Mouse (Mus musculus): ENCODE results near the gene Pde6h. TPM values are rescaled to one million over a fixed set of nuclear protein-coding genes. Genes with fewer than 3 reads are reported as not detected.

The Pde6h gene
- total and polyA plus RNA-seq, 3 experiments: 0.08 TPM; not detected in 2

DNA sequence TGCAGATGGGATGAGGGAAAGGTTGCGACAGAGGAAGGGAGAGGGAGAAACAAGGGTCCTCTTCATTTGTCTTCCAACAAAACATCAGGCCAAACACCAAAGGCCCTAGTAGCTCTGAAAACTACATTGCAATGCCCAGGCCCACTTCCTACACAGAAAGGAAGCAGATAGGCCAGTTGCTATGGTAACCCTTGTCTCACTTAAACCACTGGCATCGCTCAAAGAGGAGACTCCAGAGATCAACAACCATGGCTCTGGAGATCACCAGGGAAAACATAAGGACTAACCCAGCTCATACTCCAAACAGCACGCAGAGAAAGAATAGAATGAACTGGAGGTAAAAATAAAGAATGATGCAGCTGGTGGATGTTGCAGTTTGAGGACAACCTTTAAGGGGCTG, 11.6 kb downstream of the Pde6h start:
- Histone ChIP-seq H3K79me2 (ENCODE audit: control insufficient read depth, insufficient read depth, low read length, poor library complexity) (peaks cover 21% of the 10 kb centered on the region), H3K9me3 (replicated peaks; ENCODE audit: insufficient read depth, low read length) (no peaks in the 10 kb centered on the region), H3K9ac (ENCODE audit: control insufficient read depth, low read depth, low read length, poor library complexity, severe bottlenecking) (no peak overlapping the region), H3K4me1 (ENCODE audit: control insufficient read depth in 1 of 2, insufficient read depth in 2 of 2, low read length in 2 of 2) (peaks cover 19 to 42% of the 10 kb centered on the region in 2 experiments), H3K4me3 (ENCODE audit: control insufficient read depth in 1 of 2, insufficient read depth in 1 of 2, low read depth in 2 of 2, low read length in 2 of 2) (no peak overlapping the region), H3K36me3 (ENCODE audit: control insufficient read depth in 1 of 2, insufficient read depth in 2 of 2, low read length in 2 of 2) (peaks cover 0 to 54% of the 10 kb centered on the region in 2 experiments), H3K27ac (ENCODE audit: control insufficient read depth, low read depth, low read length) (no peak overlapping the region; the same call in 1 of the 2 replicates), H3K27me3 (ENCODE audit: control insufficient read depth in 1 of 2, insufficient read depth in 2 of 2, low read length in 2 of 2) (no peaks in the 10 kb centered on the region)
- TF ChIP-seq ZMIZ1 (IDR thresholded peaks at IDR 0.05; ENCODE audit: low read depth, low read length) (no peak), RCOR1 (IDR thresholded peaks at IDR 0.05; ENCODE audit: low read depth, low read length) (peak; percentile 59; the same call in 1 of the 2 replicates), EP300 (IDR thresholded peaks at IDR 0.05; ENCODE audit: low read depth in 1 of 2, low read length in 2 of 2) (0 out of 4 replicates have a peak, but pooled peaks of 1 of the 2 experiments have one; percentile 20), GATA1 (IDR thresholded peaks at IDR 0.05; ENCODE audit: low read depth, low read length) (peak; percentile 31; the same call in 1 of the 2 replicates)
- DNase-seq (ENCODE audit: low read depth, low spot score): peak; percentile 56

DNA sequence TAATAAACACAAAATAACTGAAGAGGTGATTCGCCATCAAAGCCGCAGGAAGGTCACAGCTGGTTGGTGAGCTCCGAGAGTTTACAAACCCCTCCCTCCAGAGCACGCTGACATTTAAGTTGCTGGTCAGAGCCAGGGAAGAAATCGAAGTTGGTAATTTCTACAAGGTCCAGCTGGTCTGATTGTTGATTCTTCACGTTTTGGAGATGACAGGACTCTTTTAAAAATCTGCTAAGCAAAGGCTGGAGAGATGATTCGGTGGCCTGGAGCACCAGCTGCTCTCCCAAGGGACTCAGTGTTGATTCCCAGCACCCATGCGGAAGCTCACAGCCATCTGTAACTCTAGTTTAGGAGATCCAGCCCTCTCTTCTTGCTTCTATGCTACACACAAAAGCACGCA, 12.7 kb downstream of the Pde6h start:
- H3K4me1 ChIP-seq (ENCODE audit: control insufficient read depth in 1 of 2, insufficient read depth in 2 of 2, low read length in 2 of 2): peaks cover 16 to 31% of the 10 kb centered on the region in 2 experiments
- H3K4me3 ChIP-seq (ENCODE audit: control insufficient read depth in 1 of 2, insufficient read depth in 1 of 2, low read depth in 2 of 2, low read length in 2 of 2): no peak overlapping the region
- no peak overlapping the region for H3K9ac ChIP-seq (ENCODE audit: control insufficient read depth, low read depth, low read length, poor library complexity, severe bottlenecking)
- H3K27ac ChIP-seq (ENCODE audit: control insufficient read depth, low read depth, low read length): no peak overlapping the region
- DNase-seq (ENCODE audit: low read depth, low spot score): no peak
- no peaks in the 10 kb centered on the region for H3K27me3 ChIP-seq (ENCODE audit: control insufficient read depth in 1 of 2, insufficient read depth in 2 of 2, low read length in 2 of 2)
- peaks cover 0 to 48% of the 10 kb centered on the region in 2 experiments for H3K36me3 ChIP-seq (ENCODE audit: control insufficient read depth in 1 of 2, insufficient read depth in 2 of 2, low read length in 2 of 2)
- no peak for TF ChIP-seq MYC (IDR thresholded peaks at IDR 0.05; ENCODE audit: low read depth, low read length)
- no peak for TF ChIP-seq TBP (IDR thresholded peaks at IDR 0.05; ENCODE audit: low read depth, low read length)
- TF ChIP-seq NELFE (IDR thresholded peaks at IDR 0.05; ENCODE audit: low read depth, low read length): no peak
- no peak for TF ChIP-seq MXI1 (IDR thresholded peaks at IDR 0.05; ENCODE audit: low read depth, low read length)
- H3K9me3 ChIP-seq (replicated peaks; ENCODE audit: insufficient read depth, low read length): no peaks in the 10 kb centered on the region
- peaks cover 30% of the 10 kb centered on the region for H3K79me2 ChIP-seq (ENCODE audit: control insufficient read depth, insufficient read depth, low read length, poor library complexity)

DNA sequence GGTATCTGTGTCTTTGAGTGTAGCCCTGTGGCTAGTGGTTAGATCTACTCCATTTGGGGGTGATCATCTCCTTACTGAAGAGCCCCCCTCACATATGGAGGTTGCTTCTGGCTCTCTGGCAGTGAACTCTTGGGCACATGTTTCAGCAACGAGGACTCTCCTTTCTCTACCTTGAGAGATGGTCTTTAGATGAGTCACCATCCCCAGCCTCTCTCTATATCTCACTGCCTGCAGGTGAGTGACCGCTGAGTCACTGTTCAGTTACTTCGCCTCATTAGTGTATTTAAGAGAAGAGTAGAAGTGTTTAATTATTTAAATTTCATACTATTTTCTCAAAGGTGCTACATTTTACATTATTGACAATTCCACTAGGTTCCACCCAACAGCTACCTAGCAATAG, 13.5 kb downstream of the Pde6h start:
- no peak for TF ChIP-seq KAT2A (conservative IDR thresholded peaks at IDR 0.05; ENCODE audit: low read depth, low read length)
- TF ChIP-seq ETS1 (IDR thresholded peaks at IDR 0.05; ENCODE audit: low read depth, low read length): no peak
- TF ChIP-seq RCOR1 (IDR thresholded peaks at IDR 0.05; ENCODE audit: low read depth, low read length): no peak
- TF ChIP-seq ZC3H11A (IDR thresholded peaks at IDR 0.05; ENCODE audit: low read depth, low read length): no peak
- no peak for TF ChIP-seq USF1 (IDR thresholded peaks at IDR 0.05; ENCODE audit: low read depth, low read length)
- no peak for TF ChIP-seq MEF2A (IDR thresholded peaks at IDR 0.05; ENCODE audit: extremely low read depth, insufficient replicate concordance, low read depth, low read length, poor library complexity, severe bottlenecking)
- no peak for TF ChIP-seq NRF1 (IDR thresholded peaks at IDR 0.05; ENCODE audit: insufficient read depth, low read depth, low read length, poor library complexity, severe bottlenecking)
- TF ChIP-seq ZKSCAN1 (IDR thresholded peaks at IDR 0.05; ENCODE audit: low read depth, low read length): no peak
- TF ChIP-seq MAZ (IDR thresholded peaks at IDR 0.05; ENCODE audit: low read depth, low read length): no peak
- peaks cover 0 to 47% of the 10 kb centered on the region in 2 experiments for H3K36me3 ChIP-seq (ENCODE audit: control insufficient read depth in 1 of 2, insufficient read depth in 2 of 2, low read length in 2 of 2)
- H3K27ac ChIP-seq (ENCODE audit: control insufficient read depth, low read depth, low read length): no peak overlapping the region
- no peak overlapping the region for H3K9ac ChIP-seq (ENCODE audit: control insufficient read depth, low read depth, low read length, poor library complexity, severe bottlenecking)
- no peak overlapping the region for H3K4me3 ChIP-seq (ENCODE audit: control insufficient read depth in 1 of 2, insufficient read depth in 1 of 2, low read depth in 2 of 2, low read length in 2 of 2)
- H3K27me3 ChIP-seq (ENCODE audit: control insufficient read depth in 1 of 2, insufficient read depth in 2 of 2, low read length in 2 of 2): no peaks in the 10 kb centered on the region
- peaks cover 30% of the 10 kb centered on the region for H3K79me2 ChIP-seq (ENCODE audit: control insufficient read depth, insufficient read depth, low read length, poor library complexity)
- DNase-seq (ENCODE audit: low read depth, low spot score): no peak
- H3K9me3 ChIP-seq (replicated peaks; ENCODE audit: insufficient read depth, low read length): no peaks in the 10 kb centered on the region
- H3K4me1 ChIP-seq (ENCODE audit: control insufficient read depth in 1 of 2, insufficient read depth in 2 of 2, low read length in 2 of 2): peaks cover 18 to 31% of the 10 kb centered on the region in 2 experiments

Measured in MEL (cell line).